Mouse (Mus musculus): ENCODE measurements around the gene Camsap1.

DNA sequence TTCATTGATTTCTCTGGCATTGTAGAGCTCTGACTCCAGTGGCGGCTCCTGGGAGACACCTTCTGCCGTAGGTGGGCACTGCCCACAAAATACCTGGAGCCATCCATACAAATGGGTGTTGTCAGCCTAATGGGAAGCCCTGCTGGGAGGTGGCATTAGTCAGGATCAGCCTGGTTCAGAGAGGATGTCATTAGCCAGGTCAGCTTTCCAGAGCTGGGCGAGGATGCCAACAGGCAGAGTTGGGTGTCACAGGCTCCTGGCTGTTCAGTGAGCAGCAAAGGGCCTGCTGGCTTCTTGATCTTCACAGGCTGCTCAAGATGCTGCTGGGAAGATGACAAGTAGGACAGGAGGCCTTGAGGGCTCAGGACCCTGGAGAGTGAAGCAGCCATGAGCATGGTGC, 98.3 kb downstream of the Camsap1 start:
- TF ChIP-seq CTCF (IDR thresholded peaks at IDR 0.05; ENCODE audit: borderline replicate concordance, insufficient read depth, low read depth, low read length) = no peak
- no peak for TF ChIP-seq POLR2A (IDR thresholded peaks at IDR 0.05; ENCODE audit: borderline replicate concordance, insufficient read depth, low read length)
